Mouse (Mus musculus): ENCODE measurements around the gene Cdc42se2. TPM values are rescaled to one million over a fixed set of nuclear protein-coding genes. Genes with fewer than 3 reads are reported as not detected.

Cdc42se2 gene
- polyA plus RNA-seq, 1 experiment from 2014 or later = 196 TPM

- Histone ChIP-seq H3K36me3 (peaks cover 36% of the 10 kb centered on the region), H3K9me3 (no peaks in the 10 kb centered on the region), H3K27me3 (no peaks in the 10 kb centered on the region), H3K4me1 (peaks cover 8% of the 10 kb centered on the region), H3K4me2 (replicated peaks) (no peak overlapping the region), H3K9ac (replicated peaks) (no peak overlapping the region), H3K4me3 (no peak overlapping the region), H3K27ac (replicated peaks) (no peak overlapping the region)
- WGBS = 91% methylated on average over 6 of the region's 6 CpGs
- ATAC-seq (replicated peaks) = no peak
These were observed 65.4 kb downstream of the Cdc42se2 start for GRCm38 (mm10) chr11:54722057-54722456.

DNA sequence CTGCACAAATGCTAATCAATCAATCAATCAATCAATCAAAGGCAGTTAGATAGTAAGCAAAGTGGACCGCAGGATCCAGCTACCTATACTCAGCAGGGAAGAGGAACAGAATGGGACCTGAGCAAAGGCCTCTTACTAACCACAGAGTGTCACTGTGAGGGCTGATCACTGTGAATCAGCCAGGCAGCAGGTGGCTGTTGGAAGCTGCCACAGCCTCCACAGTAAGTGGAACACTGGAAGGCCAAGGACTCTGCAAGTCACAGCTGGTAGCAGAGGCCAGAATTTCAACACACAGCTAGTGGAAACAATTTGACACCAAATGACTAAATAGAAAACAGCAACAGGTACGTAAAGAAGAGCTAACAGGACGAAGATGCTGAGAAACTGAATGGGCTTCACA is 68.9 kb downstream of the Cdc42se2 start:
- peaks cover 42% of the 10 kb centered on the region for H3K36me3 ChIP-seq
- no peak overlapping the region for H3K27ac ChIP-seq (replicated peaks)
- no peak for ATAC-seq (replicated peaks)
- H3K27me3 ChIP-seq = no peaks in the 10 kb centered on the region
- 93% methylated on average over 3 of the region's 3 CpGs for WGBS
- H3K9ac ChIP-seq (replicated peaks) = no peak overlapping the region
- H3K4me1 ChIP-seq = no peaks in the 10 kb centered on the region
- H3K4me3 ChIP-seq = no peak overlapping the region
- no peaks in the 10 kb centered on the region for H3K9me3 ChIP-seq
- H3K4me2 ChIP-seq (replicated peaks) = no peak overlapping the region

DNA sequence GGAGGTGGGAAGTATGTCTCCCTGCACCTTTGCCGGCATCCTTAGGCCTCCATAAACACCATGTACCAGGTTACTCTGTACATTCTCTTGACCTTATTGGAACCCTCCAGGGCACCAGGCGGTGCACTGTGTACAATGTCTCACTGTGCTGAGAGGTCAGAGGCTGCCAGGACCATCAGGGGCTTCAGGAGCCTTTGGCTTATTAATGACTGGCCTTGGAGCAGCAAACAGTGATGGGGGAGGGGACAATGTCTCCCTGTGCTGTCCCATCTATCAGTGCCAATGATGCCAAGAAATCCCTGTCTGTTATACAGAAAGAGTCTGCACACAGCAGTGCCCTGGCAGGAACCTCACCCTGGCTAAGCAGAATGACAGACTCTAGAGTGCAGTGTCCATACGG is 69.6 kb downstream of the Cdc42se2 start:
- Histone ChIP-seq H3K27ac (replicated peaks) (no peak overlapping the region), H3K4me1 (no peaks in the 10 kb centered on the region), H3K27me3 (no peaks in the 10 kb centered on the region), H3K9me3 (no peaks in the 10 kb centered on the region), H3K4me3 (no peak overlapping the region), H3K36me3 (peaks cover 35% of the 10 kb centered on the region), H3K4me2 (replicated peaks) (no peak overlapping the region), H3K9ac (replicated peaks) (no peak overlapping the region)
- ATAC-seq (replicated peaks) = no peak
- 89% methylated on average over 3 of the region's 3 CpGs for WGBS

GRCm38 (mm10) chr11:54712849-54713248 is 74.6 kb downstream of the Cdc42se2 start:
- H3K27ac ChIP-seq (replicated peaks) = no peak overlapping the region
- WGBS = 83% methylated on average over 2 of the region's 2 CpGs

DNA sequence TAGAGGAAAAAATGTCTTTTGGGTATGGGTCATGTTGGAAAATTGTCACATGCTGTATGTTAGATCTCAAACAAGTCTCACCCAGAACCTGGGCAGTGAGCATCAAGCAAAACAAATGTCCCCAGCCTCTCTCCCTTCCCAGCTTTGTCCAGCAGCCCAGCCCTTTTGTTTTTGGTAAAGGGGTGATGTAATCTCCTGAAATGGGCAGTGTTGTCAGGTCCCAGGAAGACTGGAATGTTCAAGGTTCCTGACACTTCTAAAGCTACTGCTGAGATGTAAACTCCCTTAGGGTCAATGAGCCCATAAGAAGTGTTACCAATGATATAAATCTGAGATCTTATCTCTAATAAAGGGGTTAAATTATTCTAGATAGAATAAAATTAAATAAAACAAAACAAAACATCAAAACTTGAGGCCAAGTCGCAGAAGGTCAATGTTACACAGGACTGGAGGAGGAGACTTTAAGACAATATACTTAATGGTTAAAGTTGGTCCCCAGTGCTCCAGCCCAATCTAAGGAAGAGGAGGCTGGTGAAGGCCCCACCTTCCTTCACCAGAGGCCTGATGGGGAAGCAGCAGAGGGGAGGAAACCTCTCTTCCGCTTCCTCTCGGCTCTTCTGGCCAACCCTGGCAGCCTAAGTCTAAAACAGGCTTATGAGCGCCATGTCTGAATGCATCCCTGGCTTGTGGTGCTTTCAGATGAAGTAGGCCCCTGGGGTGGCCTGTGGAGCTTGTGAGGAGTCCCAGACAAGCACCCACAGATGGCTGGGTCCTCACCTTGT is 76.8 kb downstream of the Cdc42se2 start:
- 85% methylated on average over 4 of the region's 4 CpGs for WGBS

More at GRCm38 (mm10) chr11:54712849-54713248, 74.6 kb downstream of the Cdc42se2 start:
- H3K4me2 ChIP-seq (replicated peaks) = no peak overlapping the region
- no peak overlapping the region for H3K4me3 ChIP-seq
- H3K36me3 ChIP-seq = peaks cover 19% of the 10 kb centered on the region
- no peak for ATAC-seq (replicated peaks)
- H3K9me3 ChIP-seq = no peaks in the 10 kb centered on the region
- H3K4me1 ChIP-seq = no peaks in the 10 kb centered on the region
- no peaks in the 10 kb centered on the region for H3K27me3 ChIP-seq
- H3K9ac ChIP-seq (replicated peaks) = no peak overlapping the region

GRCm38 (mm10) chr11:54709645-54710044 is 77.8 kb downstream of the Cdc42se2 start:
- Histone ChIP-seq H3K4me3 (no peak overlapping the region), H3K4me1 (no peaks in the 10 kb centered on the region), H3K36me3 (0 out of 2 replicates have a peak, but pooled peaks cover 5% of the 10 kb centered on the region), H3K4me2 (replicated peaks) (no peak overlapping the region), H3K9ac (replicated peaks) (no peak overlapping the region), H3K27me3 (no peaks in the 10 kb centered on the region), H3K9me3 (no peaks in the 10 kb centered on the region), H3K27ac (replicated peaks) (no peak overlapping the region)
- no peak; the same call in 1 of the 2 replicates for ATAC-seq (replicated peaks)
- WGBS = 48% methylated on average over 2 of the region's 2 CpGs

More for the DNA sequence above, 76.8 kb downstream of the Cdc42se2 start:
- Histone ChIP-seq H3K4me2 (replicated peaks) (no peak overlapping the region), H3K27me3 (no peaks in the 10 kb centered on the region), H3K9me3 (no peaks in the 10 kb centered on the region), H3K4me3 (no peak overlapping the region), H3K36me3 (peaks cover 8% of the 10 kb centered on the region), H3K9ac (replicated peaks) (no peak overlapping the region), H3K27ac (replicated peaks) (no peak overlapping the region), H3K4me1 (no peaks in the 10 kb centered on the region)
- ATAC-seq (replicated peaks) = no peak

DNA sequence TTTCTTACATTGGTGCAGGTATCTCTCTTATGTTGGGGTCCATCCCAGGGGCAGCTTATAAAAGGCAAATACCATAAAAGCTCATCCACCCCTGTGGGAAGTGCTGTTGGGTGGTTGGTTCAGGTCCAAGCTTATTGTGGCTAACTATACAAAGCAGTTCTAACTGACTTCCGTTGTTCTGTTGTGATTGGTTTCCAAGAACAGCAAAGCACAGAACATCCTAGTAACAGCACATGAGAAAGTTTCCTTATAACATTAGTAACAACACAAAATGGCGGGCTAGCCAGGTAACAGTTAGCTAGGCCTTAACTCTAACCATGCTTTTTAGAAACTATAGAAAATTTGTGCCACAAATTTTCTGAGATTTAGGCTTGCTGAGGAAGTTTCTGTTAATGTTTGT is 79.3 kb downstream of the Cdc42se2 start:
- 92% methylated on average over 2 of the region's 2 CpGs for WGBS

DNA sequence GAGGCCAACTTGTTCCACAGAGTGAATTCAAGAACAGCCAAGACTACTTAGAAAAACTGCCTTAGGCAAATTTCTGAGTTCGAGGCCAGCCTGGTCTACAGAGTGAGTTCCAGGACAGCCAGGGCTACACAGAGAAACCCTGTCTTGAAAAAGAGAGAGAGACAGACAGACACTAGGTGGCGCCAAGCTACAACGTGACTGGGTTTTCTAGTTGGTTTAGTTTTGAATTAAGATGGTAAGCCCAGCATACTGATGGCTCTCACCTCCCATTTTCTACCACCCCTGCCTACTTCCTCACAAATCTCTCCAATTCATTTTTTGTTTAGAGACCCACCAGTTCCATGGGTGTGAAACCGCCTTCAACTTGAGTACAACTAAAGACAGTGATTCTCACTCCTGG is 84.2 kb downstream of the Cdc42se2 start:
- H3K4me3 ChIP-seq = no peak overlapping the region
- 34% methylated on average over 4 of the region's 4 CpGs for WGBS
- H3K9me3 ChIP-seq = no peaks in the 10 kb centered on the region
- H3K9ac ChIP-seq (replicated peaks) = no peak overlapping the region
- no peak overlapping the region for H3K4me2 ChIP-seq (replicated peaks)
- H3K4me1 ChIP-seq = no peaks in the 10 kb centered on the region
- no peaks in the 10 kb centered on the region for H3K27me3 ChIP-seq
- 0 out of 2 replicates have a peak, but pooled peaks have one; percentile 23 for ATAC-seq (replicated peaks)
- H3K36me3 ChIP-seq = no peaks in the 10 kb centered on the region
- no peak overlapping the region for H3K27ac ChIP-seq (replicated peaks)

More for the DNA sequence above, 79.3 kb downstream of the Cdc42se2 start:
- 0 out of 2 replicates have a peak, but pooled peaks cover 5% of the 10 kb centered on the region for H3K36me3 ChIP-seq
- H3K27me3 ChIP-seq = no peaks in the 10 kb centered on the region
- no peak overlapping the region for H3K27ac ChIP-seq (replicated peaks)
- H3K4me1 ChIP-seq = no peaks in the 10 kb centered on the region
- H3K9ac ChIP-seq (replicated peaks) = no peak overlapping the region
- no peak for ATAC-seq (replicated peaks)
- no peak overlapping the region for H3K4me2 ChIP-seq (replicated peaks)
- no peaks in the 10 kb centered on the region for H3K9me3 ChIP-seq
- no peak overlapping the region for H3K4me3 ChIP-seq

DNA sequence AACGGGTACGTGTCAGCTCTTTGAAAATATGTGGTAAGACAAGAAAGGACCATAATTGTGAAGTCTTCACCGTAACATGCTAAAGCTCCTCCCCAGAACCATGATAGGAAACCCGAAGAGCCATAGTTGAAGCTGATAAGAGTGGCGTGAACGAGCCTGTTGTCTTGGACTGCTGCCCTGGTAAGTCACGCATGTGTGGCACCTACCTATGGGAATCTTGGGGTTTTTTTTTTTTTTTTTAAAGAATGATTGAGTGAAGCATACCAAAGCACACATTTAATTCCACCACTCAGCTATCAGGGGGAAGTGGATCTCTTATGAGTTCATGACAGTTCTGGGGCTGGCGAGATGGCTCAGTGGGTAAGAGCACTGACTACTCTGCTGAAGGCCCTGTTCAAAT is 85.6 kb downstream of the Cdc42se2 start:
- 93% methylated on average over 8 of the region's 8 CpGs for WGBS
- H3K36me3 ChIP-seq = peaks cover 8% of the 10 kb centered on the region; the same call in 1 of the 2 replicates
- ATAC-seq (replicated peaks) = no peak
- no peaks in the 10 kb centered on the region for H3K27me3 ChIP-seq
- no peak overlapping the region for H3K4me2 ChIP-seq (replicated peaks)
- no peak overlapping the region for H3K4me3 ChIP-seq
- no peaks in the 10 kb centered on the region for H3K9me3 ChIP-seq
- H3K4me1 ChIP-seq = no peaks in the 10 kb centered on the region
- no peak overlapping the region for H3K9ac ChIP-seq (replicated peaks)
- H3K27ac ChIP-seq (replicated peaks) = no peak overlapping the region

GRCm38 (mm10) chr11:54699972-54700371 is 87.5 kb downstream of the Cdc42se2 start:
- WGBS = 83% methylated on average over 3 of the region's 3 CpGs
- no peak for ATAC-seq (replicated peaks)
- H3K36me3 ChIP-seq = peaks cover 22% of the 10 kb centered on the region; the same call in 1 of the 2 replicates
- H3K4me1 ChIP-seq = no peaks in the 10 kb centered on the region
- no peaks in the 10 kb centered on the region for H3K9me3 ChIP-seq
- H3K27me3 ChIP-seq = no peaks in the 10 kb centered on the region
- no peak overlapping the region for H3K4me2 ChIP-seq (replicated peaks)
- H3K9ac ChIP-seq (replicated peaks) = no peak overlapping the region
- no peak overlapping the region for H3K27ac ChIP-seq (replicated peaks)
- no peak overlapping the region for H3K4me3 ChIP-seq

DNA sequence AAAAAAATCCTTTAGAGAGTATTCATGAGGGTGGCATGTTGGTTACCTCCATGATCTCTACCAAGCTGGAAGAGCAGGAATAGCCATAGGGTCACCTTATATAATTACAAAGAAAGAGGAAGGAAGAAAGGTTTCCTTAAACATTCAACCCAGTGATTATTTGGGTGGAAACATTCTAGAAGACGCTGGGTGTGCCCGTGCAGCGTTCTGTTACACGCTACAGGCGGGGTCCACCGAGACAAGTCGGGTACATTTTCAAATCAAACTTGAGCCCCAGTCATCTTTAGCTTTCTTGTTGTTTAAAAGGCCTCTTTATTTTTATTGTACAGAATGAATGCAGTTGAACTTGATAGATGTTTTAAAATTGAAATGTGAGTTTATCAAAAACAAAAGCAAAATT is 88.8 kb downstream of the Cdc42se2 start:
- Histone ChIP-seq H3K4me3 (no peak overlapping the region), H3K36me3 (peaks cover 25% of the 10 kb centered on the region; the same call in 1 of the 2 replicates), H3K9ac (replicated peaks) (no peak overlapping the region), H3K9me3 (no peaks in the 10 kb centered on the region), H3K4me2 (replicated peaks) (no peak overlapping the region), H3K27me3 (no peaks in the 10 kb centered on the region), H3K4me1 (no peaks in the 10 kb centered on the region), H3K27ac (replicated peaks) (no peak overlapping the region)
- WGBS = 93% methylated on average over 7 of the region's 7 CpGs
- no peak for ATAC-seq (replicated peaks)

DNA sequence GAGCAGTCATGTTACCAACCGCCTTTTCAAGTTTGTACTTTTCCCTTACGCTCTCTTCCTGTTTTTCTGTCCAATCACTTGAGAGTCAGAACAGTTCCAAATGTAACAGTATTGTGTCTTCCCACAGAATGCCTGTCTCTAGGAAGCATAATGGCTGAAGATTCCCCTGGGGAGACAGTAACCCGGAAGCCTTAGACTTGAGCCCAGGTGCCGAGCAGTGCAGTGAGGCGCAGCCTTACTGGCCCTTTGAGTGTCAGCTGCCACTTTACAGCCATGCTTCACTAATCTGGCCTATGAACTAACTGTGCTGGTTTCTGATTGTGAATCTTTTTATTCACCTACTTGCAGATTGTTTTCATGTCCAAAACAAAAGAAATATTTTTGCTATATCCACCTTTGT is 89.9 kb downstream of the Cdc42se2 start:
- Histone ChIP-seq H3K4me1 (no peaks in the 10 kb centered on the region), H3K36me3 (peaks cover 25% of the 10 kb centered on the region; the same call in 1 of the 2 replicates), H3K9ac (replicated peaks) (no peak overlapping the region), H3K4me2 (replicated peaks) (no peak overlapping the region), H3K27ac (replicated peaks) (no peak overlapping the region), H3K4me3 (no peak overlapping the region), H3K9me3 (no peaks in the 10 kb centered on the region), H3K27me3 (no peaks in the 10 kb centered on the region)
- no peak for ATAC-seq (replicated peaks)
- 92% methylated on average over 5 of the region's 5 CpGs for WGBS
